Mouse (Mus musculus) midbrain, postnatal 0 days (tissue): ENCODE measurements around the gene Gpatch1. TPM values are rescaled to one million over a fixed set of nuclear protein-coding genes. Genes with fewer than 3 reads are reported as not detected.

ENCODE experiments used
- ATAC-seq: fragments of 200-750 bp; cut with Nextera tagmentation; 2 replicates; pipeline ENCODE4 v1.8.0; 2017; ENCODE audit warnings: moderate number of reproducible peaks, mild to moderate bottlenecking, moderate TSS enrichment, moderate library complexity; ENCODE audit not compliant: low FRiP score
- DNase-seq: peaks from one replicate; pipeline ENCODE4 v3.0.0-alpha.2; 2015; ENCODE audit warnings: low spot score
- H3K27ac ChIP-seq: fragments of 300-500 bp; sonication (generic); 2 replicates; pipeline ENCODE4 v1.5.1; 2014; ENCODE audit warnings: low read depth, mild to moderate bottlenecking, low read length, mixed read lengths
- H3K27me3 ChIP-seq: fragments of 300-500 bp; sonication (generic); 2 replicates; pipeline ENCODE4 v1.6.1; 2014; ENCODE audit warnings: low read length, control low read depth, mixed read lengths; ENCODE audit not compliant: insufficient read depth
- H3K36me3 ChIP-seq: fragments of 300-500 bp; sonication (generic); 2 replicates; pipeline ENCODE4 v1.6.1; 2014; ENCODE audit warnings: low read length, control low read depth, mixed read lengths; ENCODE audit not compliant: insufficient read depth
- H3K4me1 ChIP-seq: fragments of 300-500 bp; sonication (generic); 2 replicates; pipeline ENCODE4 v1.6.1; 2014; ENCODE audit warnings: mild to moderate bottlenecking, control low read depth, antibody characterized with exemption, low read length, mixed read lengths; ENCODE audit not compliant: insufficient read depth
- H3K4me2 ChIP-seq: fragments of 300-500 bp; sonication (generic); 2 replicates; pipeline ENCODE4 v1.6.1; 2014; ENCODE audit warnings: low read depth, mild to moderate bottlenecking, low read length, mixed read lengths; ENCODE audit not compliant: poor library complexity, severe bottlenecking
- H3K4me3 ChIP-seq: fragments of 300-500 bp; sonication (generic); 2 replicates; pipeline ENCODE4 v1.5.1; 2014; ENCODE audit warnings: low read depth, mild to moderate bottlenecking, low read length, moderate library complexity
- H3K9ac ChIP-seq: fragments of 300-500 bp; sonication (generic); replicated peaks from 2 replicates; pipeline ENCODE4 v1.6.1; 2014; ENCODE audit warnings: mild to moderate bottlenecking, low read length, moderate library complexity, mixed read lengths; ENCODE audit not compliant: poor library complexity, severe bottlenecking
- H3K9me3 ChIP-seq: fragments of 300-500 bp; sonication (generic); 2 replicates; pipeline ENCODE4 v1.6.1; 2016; ENCODE audit warnings: low read length, control low read depth
- CTCF ChIP-seq: IDR thresholded peaks from 2 replicates; pipeline ENCODE4 v1.5.1; 2016; ENCODE audit warnings: antibody characterized with exemption, mild to moderate bottlenecking
- WGBS: fragments of 180-500 bp; shearing (Covaris S2); extraction: QIAGEN DNeasy Blood & Tissue Kit; methylation state at CpG from one replicate; pipeline ENCODE4 v1.1.7; 2014; 5-methylcytosine and 5-hydroxymethylcytosine counted together
- polyA plus RNA-seq: library from polyadenylated mRNA; unstranded; fragments of >200 nt; fragmentation: Nextera tagmentation; extraction: Ambion mirVana; gene quantifications from 2 replicates; pipeline ENCODE4 v1.2.1, GENCODE M21; 2015
- total RNA-seq: library from RNA; depleted of rRNA; stranded (reverse); fragments of >200 nt; gene quantifications from 2 replicates; pipeline ENCODE4 v1.2.3, GENCODE M21; 2014

Gpatch1 gene
- total and polyA plus RNA-seq, 2 experiments from 2014 or later: 8.0 to 21.9 TPM

DNA sequence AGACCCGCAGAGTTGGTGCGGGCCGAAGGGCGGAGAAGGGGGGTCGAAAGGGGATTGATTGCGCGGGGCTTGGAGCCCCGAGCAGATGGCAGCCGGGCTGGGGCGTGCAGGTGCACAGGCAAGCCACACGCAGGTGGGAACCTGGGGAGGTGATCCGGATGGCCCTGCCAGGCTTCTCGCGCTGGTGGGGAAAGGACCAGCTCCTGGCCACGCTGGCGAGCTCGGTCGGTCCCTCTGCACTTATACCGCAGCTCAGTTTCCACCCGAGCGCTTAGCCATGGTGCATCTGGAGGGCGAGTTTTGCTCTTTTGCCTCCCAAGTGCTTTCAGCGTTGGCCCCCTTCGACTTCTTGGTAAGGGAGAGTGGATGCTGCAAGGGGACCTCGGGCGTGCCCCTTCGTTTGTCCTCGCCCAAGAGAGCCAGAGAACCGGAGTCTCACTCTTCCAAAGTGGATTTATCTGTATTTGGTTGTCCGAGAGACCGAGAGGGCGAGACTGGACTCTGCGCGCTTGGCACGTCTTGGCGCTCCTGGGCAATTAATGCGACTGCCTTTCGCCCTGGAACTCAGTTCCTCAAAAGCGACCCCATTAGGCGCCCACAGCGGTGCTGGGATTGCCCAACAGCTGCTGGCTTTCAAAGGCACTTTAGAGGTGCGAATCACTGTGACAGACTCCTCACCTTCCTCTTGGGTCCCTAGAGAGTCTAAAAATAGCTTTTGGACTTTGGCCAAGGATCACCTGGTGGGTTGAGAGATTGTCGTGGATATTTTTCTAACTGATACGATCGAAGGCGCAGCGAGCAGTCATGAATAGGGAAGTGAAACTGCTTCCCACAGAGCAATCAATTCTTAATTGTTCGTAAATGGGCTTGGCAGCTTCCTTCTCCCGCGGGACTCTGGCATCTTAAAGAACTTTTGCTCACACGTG lies 16.6 kb upstream of the Gpatch1 start:
- Histone ChIP-seq H3K9me3 (no peaks in the 10 kb centered on the region), H3K4me2 (peak overlapping the region; percentile 99), H3K9ac (peak overlapping the region; percentile 50), H3K27ac (no peak overlapping the region), H3K4me1 (peaks cover 5% of the 10 kb centered on the region; the same call in 1 of the 2 replicates), H3K4me3 (peak overlapping the region; percentile 59), H3K27me3 (peaks cover 6% of the 10 kb centered on the region; the same call in 1 of the 2 replicates), H3K36me3 (no peaks in the 10 kb centered on the region)
- WGBS: under 1% methylated on average over 48 of the region's 51 CpGs
- peak; percentile 34 for DNase-seq
- peak; percentile 21; the same call in 1 of the 2 replicates for ATAC-seq
- TF ChIP-seq CTCF: no peak

DNA sequence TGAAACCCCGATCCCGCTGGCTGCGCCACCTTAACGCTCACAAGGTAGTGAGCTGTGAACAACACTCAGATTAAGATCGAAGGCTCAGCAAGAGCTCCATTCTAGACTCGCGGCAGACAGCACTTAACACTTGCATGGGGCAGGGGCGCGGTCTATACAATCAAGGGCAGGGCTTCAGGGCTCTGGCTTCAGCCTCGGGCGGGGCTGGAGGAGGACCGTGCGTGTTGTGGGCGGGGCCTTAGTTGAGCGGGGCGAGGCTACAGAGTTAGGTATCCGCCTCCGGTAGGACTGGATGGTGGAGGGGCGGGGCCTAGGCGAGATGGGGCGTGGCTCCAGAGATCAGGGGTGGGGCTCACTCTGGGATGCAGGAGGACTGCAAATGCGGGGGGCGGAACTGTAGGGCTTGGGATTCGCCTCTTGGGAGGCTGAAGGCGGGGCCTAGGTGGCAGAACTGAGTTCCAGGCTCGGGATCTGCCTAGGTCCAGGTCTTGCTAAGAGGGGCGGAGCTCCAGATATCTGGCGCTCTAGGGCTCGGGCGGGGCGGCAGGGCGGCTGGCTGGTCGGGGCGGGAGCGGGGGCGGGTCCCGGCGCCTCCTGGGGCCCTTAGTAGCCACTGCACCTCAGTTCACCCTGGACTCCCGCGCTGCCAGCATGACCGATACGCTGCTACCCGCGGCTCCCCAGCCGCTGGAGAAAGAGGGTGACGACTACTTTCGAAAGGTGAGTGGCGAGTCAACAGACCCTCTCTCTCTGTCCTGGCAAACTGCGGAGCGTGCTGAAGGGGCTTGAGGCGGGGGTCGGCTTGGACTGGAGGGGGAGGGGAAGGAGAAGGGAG lies 15.7 kb upstream of the Gpatch1 start, which contains the start of gene Rhpn2:
Gene Rhpn2 (plus strand): TSS at position 479 of the 835 bp plus-strand sequence.
- H3K9me3 ChIP-seq: no peaks in the 10 kb centered on the region
- H3K27ac ChIP-seq: peak within 1 kb of the TSS; percentile 44; the same call in 1 of the 2 replicates
- peak; percentile 95 for ATAC-seq
- peaks cover 5% of the 10 kb centered on the region; the same call in 1 of the 2 replicates for H3K4me1 ChIP-seq
- H3K9ac ChIP-seq: peak within 1 kb of the TSS; percentile 50
- peak; percentile 96 for DNase-seq
- no peaks in the 10 kb centered on the region for H3K36me3 ChIP-seq
- peaks cover 6% of the 10 kb centered on the region; the same call in 1 of the 2 replicates for H3K27me3 ChIP-seq
- peak within 1 kb of the TSS; percentile 59 for H3K4me3 ChIP-seq
- WGBS: 2% methylated on average over 44 of the region's 52 CpGs
- peak within 1 kb of the TSS; percentile 99 for H3K4me2 ChIP-seq
- peak; percentile 33 for TF ChIP-seq CTCF

DNA sequence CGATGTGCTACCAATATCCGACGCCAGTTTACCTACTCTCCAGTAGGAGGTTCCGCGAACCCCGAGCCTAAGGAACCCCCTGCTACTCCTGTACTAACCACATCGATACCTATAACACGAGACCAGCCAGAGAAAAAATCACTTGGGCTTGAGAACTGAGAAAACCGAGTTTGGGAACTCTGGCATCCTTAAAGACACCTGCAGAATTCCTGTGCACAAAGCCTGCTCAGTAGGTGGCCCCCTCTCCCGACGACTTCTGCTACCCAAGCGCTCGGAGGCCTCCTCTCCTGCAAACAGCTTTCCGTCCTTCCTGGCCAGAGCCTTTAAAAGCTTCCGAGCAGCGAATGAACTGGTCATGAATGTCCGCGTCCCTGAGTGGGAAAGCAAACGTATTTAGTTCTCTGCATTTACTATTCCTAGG lies 15.0 kb upstream of the Gpatch1 start:
- no peaks in the 10 kb centered on the region for H3K36me3 ChIP-seq
- peaks cover 5% of the 10 kb centered on the region; the same call in 1 of the 2 replicates for H3K4me1 ChIP-seq
- under 1% methylated on average over 19 of the region's 19 CpGs for WGBS
- H3K9ac ChIP-seq: peak overlapping the region; percentile 50
- H3K27ac ChIP-seq: peak overlapping the region; percentile 44; the same call in 1 of the 2 replicates
- H3K27me3 ChIP-seq: peaks cover 6% of the 10 kb centered on the region; the same call in 1 of the 2 replicates
- H3K4me2 ChIP-seq: peak overlapping the region; percentile 99
- no peak; the same call in 1 of the 2 replicates for TF ChIP-seq CTCF
- ATAC-seq: peak; percentile 8; the same call in 1 of the 2 replicates
- H3K9me3 ChIP-seq: no peaks in the 10 kb centered on the region
- H3K4me3 ChIP-seq: peak overlapping the region; percentile 59
- DNase-seq: peak; percentile 48

DNA sequence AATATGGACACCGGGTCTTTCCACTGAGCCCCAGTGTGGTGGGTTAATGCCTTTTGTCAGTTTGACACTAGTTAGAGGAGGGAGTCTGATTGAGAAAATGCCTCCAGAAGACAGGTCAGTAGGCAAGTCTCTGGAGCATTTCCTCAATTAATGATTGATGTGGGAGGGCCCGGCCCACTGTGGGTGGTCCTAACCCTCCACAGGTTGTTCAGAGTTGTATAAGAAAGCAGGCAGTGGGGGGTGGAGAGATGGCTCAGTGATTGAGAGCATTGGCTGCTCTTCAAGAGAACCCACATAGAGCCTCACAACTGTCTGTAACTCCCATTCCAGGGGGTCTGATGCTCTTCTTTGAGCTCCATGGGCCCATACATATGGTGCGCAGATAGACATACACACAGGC lies 13.3 kb upstream of the Gpatch1 start:
- no peak overlapping the region for H3K4me3 ChIP-seq
- H3K36me3 ChIP-seq: no peaks in the 10 kb centered on the region
- no peak overlapping the region for H3K27ac ChIP-seq
- 53% methylated on average over 3 of the region's 3 CpGs for WGBS
- peaks cover 5% of the 10 kb centered on the region; the same call in 1 of the 2 replicates for H3K4me1 ChIP-seq
- no peak for TF ChIP-seq CTCF
- no peak overlapping the region for H3K4me2 ChIP-seq
- no peak for DNase-seq
- H3K9me3 ChIP-seq: no peaks in the 10 kb centered on the region
- no peak for ATAC-seq
- H3K27me3 ChIP-seq: no peaks in the 10 kb centered on the region; the same call in 1 of the 2 replicates
- no peak overlapping the region for H3K9ac ChIP-seq

DNA sequence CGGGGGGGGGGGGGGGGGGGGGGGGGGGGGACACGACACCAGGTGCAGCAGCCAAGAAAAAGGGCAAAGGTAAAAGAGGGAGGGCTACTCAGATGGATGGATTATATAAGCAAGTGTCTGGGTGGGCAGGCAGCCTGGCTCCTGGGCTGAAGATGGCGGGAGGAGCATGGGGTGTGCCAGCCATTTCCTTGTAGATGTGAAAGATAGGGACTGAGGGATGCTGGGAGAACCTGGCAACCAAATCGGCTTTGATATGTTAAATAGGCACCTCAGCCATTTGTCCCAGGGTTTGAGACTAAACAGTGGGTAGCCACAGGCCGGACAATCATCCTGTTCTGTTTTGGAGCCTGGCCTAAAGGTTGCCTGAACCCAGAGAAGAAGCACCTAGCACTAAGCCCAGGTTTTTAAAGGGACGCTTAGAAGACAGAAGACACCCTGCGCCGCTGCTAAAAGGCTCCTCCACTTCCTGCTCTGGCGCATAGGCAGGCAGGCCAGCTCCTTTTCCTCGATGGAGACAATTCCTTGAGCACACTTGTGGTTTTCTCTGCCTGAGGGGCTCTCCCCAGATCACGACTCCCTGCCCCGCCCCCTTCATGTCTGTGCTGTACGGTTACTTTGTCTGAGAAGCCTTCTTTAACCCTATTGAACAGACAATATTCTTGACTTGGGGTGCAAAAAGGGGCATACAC lies 4.6 kb upstream of the Gpatch1 start:
- H3K4me3 ChIP-seq: no peak overlapping the region
- H3K4me1 ChIP-seq: no peaks in the 10 kb centered on the region; the same call in 1 of the 2 replicates
- H3K36me3 ChIP-seq: no peaks in the 10 kb centered on the region
- H3K9ac ChIP-seq: peak overlapping the region; percentile 36; the same call in 1 of the 2 replicates
- DNase-seq (no peak), ATAC-seq (0 out of 2 replicates have a peak, but pooled peaks have one; percentile 31)
- TF ChIP-seq CTCF: no peak
- H3K27ac ChIP-seq: no peak overlapping the region
- no peaks in the 10 kb centered on the region for H3K27me3 ChIP-seq
- peak overlapping the region; percentile 20; the same call in 1 of the 2 replicates for H3K4me2 ChIP-seq
- no peaks in the 10 kb centered on the region for H3K9me3 ChIP-seq
- 7% methylated on average over 11 of the region's 13 CpGs for WGBS
